Mouse (Mus musculus) layer of hippocampus, adult 11-12 months (tissue): ENCODE measurements around the gene Thrap3.

Experiments
- DNase-seq: peaks from one replicate; pipeline ENCODE4 v3.0.0; 2022; ENCODE audit warnings: low spot score

The Thrap3 gene

GRCm38 (mm10) chr4:126202303-126203181 is at the start of gene Thrap3:
Gene Thrap3, minus strand, starts transcription at chr4:126202760.
- peak; percentile 99 for DNase-seq

- DNase-seq: no peak
Observed at GRCm38 (mm10) chr4:126251655-126252254, 49.2 kb upstream of the Thrap3 start.

- no peak for DNase-seq
Observed at GRCm38 (mm10) chr4:126250659-126251058, 48.1 kb upstream of the Thrap3 start.

GRCm38 (mm10) chr4:126248261-126248868 is 45.8 kb upstream of the Thrap3 start:
- DNase-seq: no peak

- no peak for DNase-seq
Observed at GRCm38 (mm10) chr4:126246202-126246889, 43.8 kb upstream of the Thrap3 start.

- no peak for DNase-seq
Observed at GRCm38 (mm10) chr4:126242510-126242909, 40.0 kb upstream of the Thrap3 start.

GRCm38 (mm10) chr4:126241956-126242355 is 39.4 kb upstream of the Thrap3 start:
- no peak for DNase-seq

- no peak for DNase-seq
Observed at GRCm38 (mm10) chr4:126239862-126240475, 37.4 kb upstream of the Thrap3 start.

- no peak for DNase-seq
Observed at GRCm38 (mm10) chr4:126237721-126238242, 35.2 kb upstream of the Thrap3 start.

GRCm38 (mm10) chr4:126236467-126237280 is 34.1 kb upstream of the Thrap3 start:
- no peak for DNase-seq

GRCm38 (mm10) chr4:126235191-126235590 is 32.6 kb upstream of the Thrap3 start:
- DNase-seq: no peak

GRCm38 (mm10) chr4:126234496-126235175 is 32.1 kb upstream of the Thrap3 start:
- DNase-seq: no peak

- DNase-seq: no peak
Observed at GRCm38 (mm10) chr4:126233676-126234308, 31.2 kb upstream of the Thrap3 start.

GRCm38 (mm10) chr4:126229900-126230299 is 27.3 kb upstream of the Thrap3 start:
- DNase-seq: no peak

GRCm38 (mm10) chr4:126228144-126228543 is 25.6 kb upstream of the Thrap3 start:
- DNase-seq: no peak

- DNase-seq: peak; percentile 91
Observed at GRCm38 (mm10) chr4:126227077-126227761, 24.7 kb upstream of the Thrap3 start.

- no peak for DNase-seq
Observed at GRCm38 (mm10) chr4:126226640-126227039, 24.1 kb upstream of the Thrap3 start.

GRCm38 (mm10) chr4:126222631-126223030 is 20.1 kb upstream of the Thrap3 start:
- DNase-seq: no peak

- no peak for DNase-seq
Observed at GRCm38 (mm10) chr4:126220045-126220444, 17.5 kb upstream of the Thrap3 start.
